Mouse (Mus musculus): ENCODE measurements around the gene Npas3.

- TF ChIP-seq CTCF (IDR thresholded peaks at IDR 0.05; ENCODE audit: borderline replicate concordance, control insufficient read depth, extremely low read depth, insufficient read depth, low read length, poor library complexity) = no peak
- no peak for TF ChIP-seq POLR2A (IDR thresholded peaks at IDR 0.05; ENCODE audit: control insufficient read depth, extremely low read depth, insufficient read depth, low read length, poor library complexity)
Measured at GRCm38 (mm10) chr12:53295747-53296146, 47.3 kb downstream of the Npas3 start.
